Mouse (Mus musculus) C2C12 (cell line): ENCODE measurements around the gene St7l. TPM values are rescaled to one million over a fixed set of nuclear protein-coding genes. Genes with fewer than 3 reads are reported as not detected.
A peak's percentile ranks its signal among the peaks of the same experiment; 100 is the strongest.

Experiments
- H3K27me3 ChIP-seq: one replicate; pipeline ENCODE4 v1.6.1; 2011; ENCODE audit not compliant: control insufficient read depth, insufficient read depth, insufficient read length
- H3K36me3 ChIP-seq: one replicate; pipeline ENCODE4 v1.6.1; 2011; ENCODE audit not compliant: control insufficient read depth, insufficient read depth
- H3K4me3 ChIP-seq: one replicate; pipeline ENCODE4 v1.5.1; 2011; ENCODE audit warnings: mild to moderate bottlenecking, control low read depth; ENCODE audit not compliant: poor library complexity, insufficient read depth, severe bottlenecking
- H3K79me2 ChIP-seq: one replicate; pipeline ENCODE4 v1.6.1; 2011; ENCODE audit not compliant: control insufficient read depth, insufficient read depth
- H3K79me3 ChIP-seq: one replicate; pipeline ENCODE4 v1.6.1; 2011; ENCODE audit warnings: low read depth, control low read depth
- H3ac ChIP-seq: one replicate; pipeline ENCODE3; 2011; ENCODE audit warnings: low read depth; ENCODE audit not compliant: control insufficient read depth, insufficient read length
- CEBPB ChIP-seq: IDR thresholded peaks from one replicate; pipeline ENCODE4 v1.6.1; 2011; ENCODE audit warnings: low read depth, mild to moderate bottlenecking, control low read depth, moderate library complexity
- CTCF ChIP-seq: IDR thresholded peaks from one replicate; pipeline ENCODE4 v1.5.1; 2011; ENCODE audit not compliant: control insufficient read depth, insufficient read depth, insufficient read length
- FOSL1 ChIP-seq: IDR thresholded peaks from one replicate; pipeline ENCODE4 v1.8.0; 2011; ENCODE audit warnings: mild to moderate bottlenecking, low read length; ENCODE audit not compliant: poor library complexity, insufficient read depth, severe bottlenecking
- MAX ChIP-seq: IDR thresholded peaks from one replicate; pipeline ENCODE4 v1.6.1; 2011; ENCODE audit warnings: mild to moderate bottlenecking, control low read depth
- MYOD1 ChIP-seq: IDR thresholded peaks from one replicate; pipeline ENCODE4 v1.6.1; 2011; ENCODE audit warnings: low read depth; ENCODE audit not compliant: control insufficient read depth, insufficient read length
- MYOG ChIP-seq: IDR thresholded peaks from one replicate; pipeline ENCODE4 v1.6.1; 2011; ENCODE audit not compliant: control insufficient read depth, insufficient read length; ENCODE audit errors: extremely low read depth
- USF1 ChIP-seq: IDR thresholded peaks from one replicate; pipeline ENCODE4 v1.6.1; 2011; ENCODE audit warnings: low read depth, mild to moderate bottlenecking, control low read depth, moderate library complexity
- long read RNA-seq, 2 experiments: library from polyadenylated mRNA; unstranded; transcript quantifications; one replicate each; pipeline ENCODE4 v2.0.0; 2019 to 2020
- polyA plus RNA-seq: library from polyadenylated mRNA; unstranded; fragments of >200 nt; fragmentation: generic; extraction: Trizol; gene quantifications from one replicate; pipeline ENCODE4 v1.2.1, GENCODE M21; 2012; ENCODE audit warnings: missing spikeins

St7l gene
- 9.8 TPM for polyA plus RNA-seq
- long read RNA-seq, experiment 1, full-length matches to known transcripts: 19 of 22 reads
- long read RNA-seq, experiment 1, partial matches to known transcripts: 1 of 22 reads
- long read RNA-seq, experiment 1, other reads (novel, unspliced or antisense): 2 of 22 reads
- long read RNA-seq, experiment 2, full-length matches to known transcripts: 79 of 89 reads
- long read RNA-seq, experiment 2, partial matches to known transcripts: 1 of 89 reads
- long read RNA-seq, experiment 2, other reads (novel, unspliced or antisense): 9 of 89 reads

DNA sequence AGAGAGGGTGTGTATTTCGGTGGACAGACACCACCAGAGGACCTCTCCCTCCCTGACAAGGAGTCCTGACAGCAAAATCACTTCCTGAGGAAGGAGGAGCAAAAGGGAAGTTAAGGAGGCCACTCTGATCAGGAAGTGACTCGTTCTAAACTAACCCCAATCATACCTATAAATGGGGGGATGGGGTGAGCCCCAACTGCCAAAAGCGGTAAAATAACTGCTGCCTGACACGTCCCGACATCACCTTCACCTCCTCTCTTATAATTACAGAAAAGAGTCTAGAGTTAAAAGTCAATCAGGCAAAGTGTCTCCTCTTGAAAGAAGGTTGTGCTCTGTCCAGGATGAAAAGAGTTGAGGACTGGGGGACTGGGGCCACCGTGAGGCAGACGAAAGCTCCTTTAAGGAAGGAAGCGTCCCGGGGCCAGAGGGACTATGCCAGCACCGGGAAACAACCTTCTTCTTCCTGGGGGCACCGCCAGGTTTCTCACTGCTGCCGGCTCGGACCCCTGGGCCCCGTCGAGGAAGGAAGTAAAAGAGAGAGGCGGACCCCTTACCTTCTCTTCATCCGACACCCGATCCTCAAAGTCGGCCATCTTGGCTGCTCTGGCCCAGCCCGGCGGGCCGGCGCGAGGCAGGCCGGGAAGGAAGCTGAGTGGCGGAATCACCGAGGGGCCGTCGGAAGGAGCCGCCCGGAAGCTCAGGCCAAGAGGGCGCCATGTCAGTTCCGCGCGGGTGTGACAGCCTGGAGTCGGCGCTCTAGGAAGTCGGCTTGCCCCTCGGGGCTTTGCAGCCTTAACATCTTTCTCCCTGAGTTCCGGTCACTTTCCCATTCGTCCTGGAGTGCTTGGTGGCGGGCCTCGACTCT, at the start of gene St7l, which contains the start of gene Capza1:
Gene St7l, plus strand, starts transcription at position 220 of the 865 bp plus-strand sequence.
Gene Capza1, minus strand, starts transcription at position 720 of the 865 bp plus-strand sequence.
- Histone ChIP-seq H3K36me3 (peaks cover 10% of the 10 kb centered on the region), H3ac (peak within 1 kb of the TSS; percentile 99), H3K27me3 (no peaks in the 10 kb centered on the region), H3K4me3 (peak within 1 kb of the TSS; percentile 91), H3K79me3 (peaks cover 66% of the 10 kb centered on the region), H3K79me2 (peaks cover 83% of the 10 kb centered on the region)
- TF ChIP-seq CTCF (no peak), MYOG (no peak), MAX (no peak), MYOD1 (no peak), CEBPB (no peak), FOSL1 (no peak)

- H3K36me3 ChIP-seq: no peaks in the 10 kb centered on the region
- H3K4me3 ChIP-seq: no peak overlapping the region
- no peaks in the 10 kb centered on the region for H3K79me2 ChIP-seq
- no peaks in the 10 kb centered on the region for H3K79me3 ChIP-seq
- H3K27me3 ChIP-seq: no peaks in the 10 kb centered on the region
- TF ChIP-seq CEBPB: no peak
- H3ac ChIP-seq: no peak overlapping the region
Measured at GRCm38 (mm10) chr3:104814746-104815145, 49.1 kb upstream of the St7l start.

DNA sequence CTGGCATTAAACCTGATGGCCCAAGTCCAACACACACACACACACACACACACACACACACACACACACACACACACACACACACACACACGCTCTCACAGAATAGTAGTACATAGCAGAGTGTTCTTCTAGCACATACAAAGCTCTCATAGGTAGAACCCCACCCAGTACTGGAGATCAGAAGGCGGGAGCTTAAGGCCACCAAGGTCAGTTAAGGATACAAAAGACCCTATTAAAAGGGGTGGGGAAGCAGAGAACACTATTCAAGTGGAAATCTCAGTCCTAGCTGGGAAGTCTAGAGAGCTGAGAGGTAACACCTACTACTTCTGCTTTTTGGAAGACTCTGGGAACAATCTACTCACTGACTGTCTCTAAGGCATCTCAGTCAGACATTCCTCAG, 48.5 kb upstream of the St7l start:
- Histone ChIP-seq H3ac (no peak overlapping the region), H3K36me3 (no peaks in the 10 kb centered on the region), H3K4me3 (no peak overlapping the region), H3K79me3 (no peaks in the 10 kb centered on the region), H3K27me3 (no peaks in the 10 kb centered on the region), H3K79me2 (no peaks in the 10 kb centered on the region)
- no peak for TF ChIP-seq MYOG
- no peak for TF ChIP-seq MYOD1
- no peak for TF ChIP-seq FOSL1

GRCm38 (mm10) chr3:104816130-104816529, 47.7 kb upstream of the St7l start:
- Histone ChIP-seq H3K36me3 (peaks cover 2% of the 10 kb centered on the region), H3K4me3 (no peak overlapping the region), H3K79me2 (no peaks in the 10 kb centered on the region), H3K27me3 (no peaks in the 10 kb centered on the region), H3K79me3 (no peaks in the 10 kb centered on the region), H3ac (no peak overlapping the region)
- TF ChIP-seq MYOG (no peak), USF1 (no peak), MYOD1 (no peak), CTCF (no peak), CEBPB (no peak), FOSL1 (no peak), MAX (no peak)

DNA sequence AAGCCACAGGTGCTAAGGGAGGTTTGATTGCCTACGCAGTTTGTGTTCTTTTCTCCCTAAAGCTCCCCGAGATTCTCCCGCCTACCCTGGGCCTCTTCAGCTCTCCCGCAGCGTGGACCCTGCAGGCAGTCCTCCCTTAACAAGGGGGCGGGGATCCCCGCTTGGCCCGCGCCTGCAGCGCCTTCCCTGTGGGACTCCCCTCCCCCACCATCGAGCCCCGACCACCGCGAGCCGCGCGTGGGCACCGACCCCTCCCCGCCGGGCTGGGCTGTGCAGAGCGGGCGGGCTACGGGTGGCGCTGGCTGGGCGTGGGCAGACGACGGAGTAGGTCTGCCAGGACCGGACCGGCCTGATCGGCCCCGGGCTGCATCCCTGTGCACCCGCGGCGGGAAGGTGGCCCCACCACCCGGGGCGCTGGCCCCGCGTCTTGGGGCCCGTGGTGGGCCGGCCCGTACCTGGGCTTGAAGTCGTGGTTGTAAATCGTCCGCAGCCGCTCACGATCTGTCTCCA, 46.3 kb upstream of the St7l start:
- H3ac ChIP-seq: peak overlapping the region; percentile 93
- TF ChIP-seq MAX: no peak
- no peak for TF ChIP-seq MYOD1
- no peak for TF ChIP-seq MYOG
- no peak for TF ChIP-seq USF1
- TF ChIP-seq FOSL1: no peak
- TF ChIP-seq CEBPB: no peak
- TF ChIP-seq CTCF: no peak
- peak overlapping the region; percentile 71 for H3K4me3 ChIP-seq
- H3K79me3 ChIP-seq: no peaks in the 10 kb centered on the region
- peaks cover 7% of the 10 kb centered on the region for H3K36me3 ChIP-seq
- no peaks in the 10 kb centered on the region for H3K79me2 ChIP-seq
- no peaks in the 10 kb centered on the region for H3K27me3 ChIP-seq
